Mouse (Mus musculus): ENCODE data around the gene Gm13889.

GRCm38 (mm10) chr2:93919093-93919492, 37.9 kb downstream of the Gm13889 start:
- TF ChIP-seq CTCF (IDR thresholded peaks at IDR 0.05; ENCODE audit: low read depth, low read length): no peak
- no peak for TF ChIP-seq POLR2AphosphoS5 (IDR thresholded peaks at IDR 0.05; ENCODE audit: insufficient replicate concordance, low read depth, low read length)
- no peak for TF ChIP-seq TAL1 (conservative IDR thresholded peaks at IDR 0.05; ENCODE audit: low read depth, low read length)

Data from G1E (cell line).